Mouse (Mus musculus) intestine, embryonic 16.5 days (tissue): ENCODE measurements at regions not wholly inside any gene's neighbourhood (a gene's known extent, or its start where the extent isn't known, plus 50 kb on each side); places are given as distances from the start of the nearest gene placed in this dataset.

ENCODE experiments used
- ATAC-seq: fragments of 200-750 bp; cut with Nextera tagmentation; 2 replicates; pipeline ENCODE4 v1.8.0; 2017; ENCODE audit warnings: moderate TSS enrichment, moderate library complexity
- H3K27ac ChIP-seq: fragments of 300-500 bp; sonication (generic); 2 replicates; pipeline ENCODE4 v1.5.1; 2014; ENCODE audit warnings: mild to moderate bottlenecking, low read length
- H3K27me3 ChIP-seq: fragments of 300-500 bp; sonication (generic); replicated peaks from 2 replicates; pipeline ENCODE4 v1.6.1; 2014; ENCODE audit warnings: low read length, control low read depth, mixed read lengths; ENCODE audit not compliant: control insufficient read depth, insufficient read depth
- H3K36me3 ChIP-seq: fragments of 300-500 bp; sonication (generic); 2 replicates; pipeline ENCODE4 v1.6.1; 2014; ENCODE audit warnings: low read length, control low read depth; ENCODE audit not compliant: control insufficient read depth, insufficient read depth
- H3K4me1 ChIP-seq: fragments of 300-500 bp; sonication (generic); 2 replicates; pipeline ENCODE4 v1.6.1; 2014; ENCODE audit warnings: low read length, control low read depth, mixed read lengths; ENCODE audit not compliant: control insufficient read depth, insufficient read depth
- H3K4me2 ChIP-seq: fragments of 300-500 bp; sonication (generic); 2 replicates; pipeline ENCODE4 v1.6.1; 2014; ENCODE audit warnings: low read depth, low read length, control low read depth
- H3K4me3 ChIP-seq: fragments of 300-500 bp; sonication (generic); 2 replicates; pipeline ENCODE4 v1.5.1; 2014; ENCODE audit warnings: mild to moderate bottlenecking, low read length
- H3K9ac ChIP-seq: fragments of 300-500 bp; sonication (generic); 2 replicates; pipeline ENCODE4 v1.6.1; 2014; ENCODE audit warnings: low read depth, low read length
- H3K9me3 ChIP-seq: fragments of 300-500 bp; sonication (generic); 2 replicates; pipeline ENCODE4 v1.6.1; 2016; ENCODE audit warnings: low read length, control low read depth; ENCODE audit not compliant: control insufficient read depth
- WGBS: fragments of 180-500 bp; shearing (Covaris S2); extraction: QIAGEN DNeasy Blood & Tissue Kit; methylation state at CpG from one replicate; pipeline ENCODE4 v1.1.7; 2014; 5-methylcytosine and 5-hydroxymethylcytosine counted together

DNA sequence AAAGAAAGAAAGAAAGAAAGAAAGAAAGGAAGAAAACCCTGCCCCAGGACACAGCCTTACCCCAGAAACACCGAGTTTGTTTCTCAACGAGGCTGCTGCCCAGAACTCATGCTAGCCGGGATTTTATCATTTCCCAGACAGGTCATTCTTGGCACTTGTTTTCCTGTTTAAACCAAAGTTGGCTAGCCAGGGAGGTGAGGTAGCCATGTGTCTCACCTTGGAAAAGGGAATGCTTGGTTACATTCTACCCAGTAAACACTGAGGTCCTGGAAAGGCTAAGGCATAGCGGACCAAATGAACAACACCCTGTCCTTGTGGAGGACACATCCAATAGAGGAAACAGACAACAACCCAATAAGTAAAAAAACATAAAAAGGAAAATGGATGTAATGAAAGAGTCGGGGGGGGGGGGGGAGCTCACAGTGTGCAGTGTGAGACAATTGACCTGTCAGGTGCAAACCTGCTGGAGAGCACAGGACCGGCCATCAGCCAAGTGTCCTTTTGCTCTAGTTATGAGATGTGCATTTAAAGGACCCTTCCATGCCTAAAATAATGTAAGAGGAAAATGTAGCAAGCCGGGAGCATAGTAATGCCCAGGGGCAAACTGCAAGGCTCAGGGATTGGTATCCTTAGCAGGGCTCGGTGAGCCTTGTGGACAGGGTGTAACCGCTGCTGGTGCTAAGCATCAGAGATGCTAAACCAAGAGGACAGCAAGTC is 78.2 kb upstream of the Fzd7 start:
- H3K27me3 ChIP-seq: no peaks in the 10 kb centered on the region
- H3K4me3 ChIP-seq: no peak overlapping the region
- H3K36me3 ChIP-seq: no peaks in the 10 kb centered on the region
- H3K9me3 ChIP-seq: no peaks in the 10 kb centered on the region
- H3K4me1 ChIP-seq: no peaks in the 10 kb centered on the region
- WGBS: 83% methylated on average over 9 of the region's 9 CpGs
- no peak overlapping the region for H3K4me2 ChIP-seq
- no peak overlapping the region for H3K27ac ChIP-seq
- no peak overlapping the region for H3K9ac ChIP-seq
- ATAC-seq: no peak

DNA sequence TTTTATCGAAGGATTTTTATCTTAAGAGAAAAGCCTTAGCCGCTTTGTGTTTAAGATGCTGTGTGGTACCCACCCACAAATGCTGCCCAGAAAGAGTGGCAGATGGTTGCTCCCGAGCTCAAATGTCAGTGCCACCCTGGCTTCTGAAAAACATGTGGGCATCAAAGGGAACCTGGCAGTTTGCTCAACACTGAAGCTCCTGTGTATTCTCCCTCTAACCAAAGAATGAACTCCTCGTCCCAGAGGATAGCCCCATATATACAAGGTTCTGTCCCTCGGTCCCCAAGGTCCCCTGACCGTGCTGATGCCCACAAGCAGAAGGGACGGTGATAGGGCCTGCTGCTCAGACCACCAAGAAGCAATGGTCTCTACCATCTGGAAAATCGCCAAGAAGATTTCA is 76.9 kb upstream of the Fzd7 start:
- Histone ChIP-seq H3K9me3 (no peaks in the 10 kb centered on the region), H3K36me3 (no peaks in the 10 kb centered on the region), H3K27me3 (no peaks in the 10 kb centered on the region), H3K4me1 (no peaks in the 10 kb centered on the region), H3K4me3 (no peak overlapping the region), H3K4me2 (no peak overlapping the region), H3K9ac (no peak overlapping the region), H3K27ac (no peak overlapping the region)
- ATAC-seq: no peak
- 81% methylated on average over 8 of the region's 8 CpGs for WGBS

DNA sequence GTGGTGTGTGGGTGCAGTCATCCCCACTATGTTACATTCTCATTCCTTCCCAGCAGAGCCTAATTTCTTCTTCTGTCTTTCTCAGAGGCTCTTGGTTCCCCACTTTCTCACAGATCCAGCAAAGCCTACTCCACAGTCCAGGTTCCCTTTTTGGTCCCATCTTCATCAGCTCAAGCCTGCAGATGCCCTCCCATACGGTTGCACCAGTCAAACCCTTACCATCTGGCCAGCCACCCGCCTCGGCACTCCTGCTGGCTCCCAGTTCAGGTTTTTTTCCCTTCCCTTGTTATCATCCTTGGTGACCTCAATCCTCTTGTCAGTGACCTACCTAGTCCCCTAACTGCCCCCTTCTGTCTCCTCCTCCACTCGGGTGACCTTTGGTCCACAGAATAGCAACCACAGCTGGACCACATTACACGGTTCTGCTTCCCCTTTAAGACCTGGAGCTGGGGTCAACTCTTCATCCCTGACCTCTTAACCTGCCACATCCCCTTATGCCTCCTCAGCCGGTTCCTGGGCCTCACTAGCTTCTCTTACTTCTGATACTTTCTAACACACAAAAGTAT is 75.4 kb upstream of the Fzd7 start:
- no peaks in the 10 kb centered on the region for H3K9me3 ChIP-seq
- H3K9ac ChIP-seq: no peak overlapping the region
- no peaks in the 10 kb centered on the region for H3K27me3 ChIP-seq
- no peak overlapping the region for H3K27ac ChIP-seq
- no peak for ATAC-seq
- H3K4me2 ChIP-seq: no peak overlapping the region
- no peak overlapping the region for H3K4me3 ChIP-seq
- no peaks in the 10 kb centered on the region for H3K36me3 ChIP-seq
- 50% methylated on average over 6 of the region's 6 CpGs for whole genome bisulfite sequencing
- no peaks in the 10 kb centered on the region for H3K4me1 ChIP-seq

DNA sequence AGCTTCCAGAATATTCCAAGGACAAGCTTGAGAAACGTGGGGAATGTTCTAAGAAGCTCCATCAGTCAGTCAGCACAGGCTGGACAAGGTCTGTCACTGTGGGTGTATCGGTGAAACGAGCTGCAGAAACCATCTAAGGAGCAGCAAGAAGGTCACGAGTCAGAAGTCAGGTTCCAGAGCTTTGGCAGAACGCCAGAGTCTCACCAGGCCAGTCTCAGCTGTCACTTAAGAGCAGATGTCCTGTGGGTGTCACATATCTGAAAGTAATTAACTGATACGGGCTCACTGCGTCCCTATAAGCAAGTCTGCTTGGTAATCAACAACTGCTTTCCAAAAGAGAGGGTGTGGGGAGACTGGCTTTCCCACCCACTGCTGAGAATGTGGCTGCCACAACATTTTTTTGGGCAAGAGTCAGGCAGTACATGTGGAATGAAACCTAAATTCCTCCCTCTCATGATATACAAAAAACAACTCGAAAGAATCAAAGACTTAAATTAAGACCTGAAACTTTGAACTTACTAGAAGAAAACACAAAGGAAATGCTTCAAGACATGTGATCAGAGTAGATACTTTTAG is 72.6 kb upstream of the Fzd7 start:
- no peak overlapping the region for H3K4me3 ChIP-seq
- H3K27me3 ChIP-seq: no peaks in the 10 kb centered on the region
- no peaks in the 10 kb centered on the region for H3K4me1 ChIP-seq
- ATAC-seq: peak; percentile 81
- H3K9me3 ChIP-seq: no peaks in the 10 kb centered on the region
- no peak overlapping the region for H3K4me2 ChIP-seq
- no peak overlapping the region for H3K9ac ChIP-seq
- H3K36me3 ChIP-seq: no peaks in the 10 kb centered on the region
- H3K27ac ChIP-seq: no peak overlapping the region
- 21% methylated on average over 8 of the region's 8 CpGs for WGBS

DNA sequence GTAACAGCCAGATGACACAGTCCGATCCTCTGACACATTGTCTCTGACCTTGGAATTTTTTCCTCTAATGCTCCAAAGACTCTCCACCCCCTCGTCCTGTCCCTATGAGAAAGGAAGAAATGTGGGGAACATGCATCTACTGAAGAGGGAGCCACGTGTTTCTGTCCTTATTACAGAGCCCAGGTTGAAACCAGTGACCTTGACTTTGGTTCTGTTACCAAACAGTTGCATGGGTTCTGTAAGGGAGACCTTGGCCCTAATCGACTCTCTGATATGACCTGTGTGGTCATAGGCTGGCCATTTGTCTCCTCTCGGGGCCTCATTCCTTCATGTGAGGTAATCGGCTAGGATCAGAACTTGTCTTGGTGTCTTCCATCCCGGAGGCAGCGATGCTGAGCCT is 69.0 kb upstream of the Fzd7 start:
- no peaks in the 10 kb centered on the region for H3K9me3 ChIP-seq
- 86% methylated on average over 8 of the region's 8 CpGs for WGBS
- H3K9ac ChIP-seq: no peak overlapping the region
- H3K4me3 ChIP-seq: no peak overlapping the region
- no peaks in the 10 kb centered on the region for H3K36me3 ChIP-seq
- no peaks in the 10 kb centered on the region for H3K4me1 ChIP-seq
- no peak for ATAC-seq
- H3K4me2 ChIP-seq: no peak overlapping the region
- H3K27ac ChIP-seq: no peak overlapping the region
- H3K27me3 ChIP-seq: no peaks in the 10 kb centered on the region

DNA sequence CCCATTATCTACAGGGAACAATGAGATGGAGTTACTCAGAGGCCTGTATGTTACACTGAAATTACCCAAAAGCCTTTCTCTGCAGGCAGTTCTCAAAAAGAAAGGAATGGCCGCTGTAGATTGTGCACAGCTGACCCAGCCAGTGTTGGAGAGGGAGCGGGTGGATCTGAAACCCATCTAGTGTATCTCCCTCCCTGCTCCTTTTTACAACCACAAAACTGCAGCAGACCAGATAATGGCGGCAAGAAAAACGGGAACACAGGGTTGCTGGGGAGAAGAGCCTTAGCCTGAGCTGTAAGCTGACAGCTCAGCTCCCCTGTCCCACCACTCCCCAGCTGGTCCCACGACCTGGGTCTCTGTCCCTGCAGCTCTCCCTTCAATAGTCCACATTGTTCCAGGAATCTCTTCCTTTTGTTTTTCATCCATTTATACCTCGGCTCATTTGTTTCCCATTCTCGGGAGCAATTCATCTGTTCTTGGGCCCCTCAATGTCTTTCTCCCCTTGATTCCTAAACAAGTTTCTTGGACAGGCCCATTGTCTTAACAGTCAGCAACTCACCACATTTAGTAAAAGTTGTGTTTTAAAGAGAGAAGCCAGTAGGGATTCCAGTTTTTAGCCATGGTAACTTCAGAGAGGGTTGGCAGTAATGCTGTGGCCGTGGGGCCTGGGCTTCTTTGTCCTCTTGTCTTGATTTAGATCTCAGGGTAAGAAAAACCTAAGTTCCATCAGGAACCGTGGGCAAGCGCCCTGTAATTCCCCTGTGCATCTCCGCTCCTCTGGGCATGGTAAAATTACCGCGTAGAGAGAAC is 67.6 kb upstream of the Fzd7 start:
- 75% methylated on average over 13 of the region's 13 CpGs for WGBS
- H3K27me3 ChIP-seq: no peaks in the 10 kb centered on the region
- H3K27ac ChIP-seq: no peak overlapping the region
- ATAC-seq: no peak
- no peaks in the 10 kb centered on the region for H3K36me3 ChIP-seq
- no peaks in the 10 kb centered on the region for H3K9me3 ChIP-seq
- no peak overlapping the region for H3K9ac ChIP-seq
- H3K4me3 ChIP-seq: no peak overlapping the region
- no peaks in the 10 kb centered on the region for H3K4me1 ChIP-seq
- no peak overlapping the region for H3K4me2 ChIP-seq

DNA sequence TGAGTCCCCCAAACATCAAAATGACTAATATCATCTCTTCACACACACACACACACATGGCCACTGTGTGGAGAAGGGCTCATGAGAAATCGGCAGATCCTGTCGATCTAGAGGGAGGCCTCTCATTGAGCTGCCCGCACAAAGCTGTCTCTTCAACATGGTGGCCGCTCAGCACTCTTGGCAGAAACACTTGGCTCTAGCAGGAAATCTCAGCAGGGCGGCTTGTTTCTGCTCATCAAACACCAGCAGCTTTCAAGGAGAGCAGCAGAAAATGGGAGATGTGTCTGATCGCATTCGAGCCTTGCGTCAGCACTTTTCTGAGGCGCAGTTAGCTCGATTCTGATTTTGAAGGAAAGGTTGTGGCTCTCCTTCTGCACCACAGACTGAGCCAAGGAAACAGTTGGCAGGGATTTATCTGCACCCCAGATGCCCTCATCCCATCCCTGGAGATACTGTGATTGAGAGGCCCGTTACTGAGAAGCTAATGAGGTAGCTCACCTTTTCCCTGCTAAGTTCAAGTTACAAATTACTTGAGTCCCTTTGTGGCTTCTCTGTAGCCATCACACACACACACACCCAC is 66.4 kb upstream of the Fzd7 start:
- no peak overlapping the region for H3K4me3 ChIP-seq
- ATAC-seq: no peak
- H3K27me3 ChIP-seq: no peaks in the 10 kb centered on the region
- no peaks in the 10 kb centered on the region for H3K9me3 ChIP-seq
- 79% methylated on average over 11 of the region's 11 CpGs for WGBS
- H3K27ac ChIP-seq: no peak overlapping the region
- H3K36me3 ChIP-seq: no peaks in the 10 kb centered on the region
- H3K4me1 ChIP-seq: no peaks in the 10 kb centered on the region
- no peak overlapping the region for H3K4me2 ChIP-seq
- H3K9ac ChIP-seq: no peak overlapping the region

DNA sequence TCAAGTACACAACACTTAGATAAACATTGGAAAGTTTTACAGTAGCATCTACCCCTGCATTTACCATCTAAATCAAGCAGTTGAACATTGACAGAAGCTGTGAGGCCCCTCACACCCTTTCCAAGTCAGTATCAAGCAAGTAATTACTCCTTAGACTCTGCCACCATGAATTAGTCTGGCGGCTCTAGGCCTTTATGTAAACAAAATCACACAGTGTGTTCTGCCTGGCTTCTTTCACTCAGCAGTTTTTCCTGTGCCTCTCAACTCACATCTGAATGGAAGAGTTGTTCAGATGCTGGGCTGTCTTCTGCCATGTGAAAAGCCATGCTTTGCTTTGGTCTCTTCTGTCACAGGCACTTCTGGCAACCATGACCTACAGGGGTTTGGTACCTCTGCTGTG is 64.9 kb upstream of the Fzd7 start:
- no peak overlapping the region for H3K9ac ChIP-seq
- H3K4me3 ChIP-seq: no peak overlapping the region
- no peaks in the 10 kb centered on the region for H3K4me1 ChIP-seq
- H3K27ac ChIP-seq: no peak overlapping the region
- H3K9me3 ChIP-seq: no peaks in the 10 kb centered on the region
- WGBS: 9% methylated on average over 1 of the region's 1 CpGs
- no peak overlapping the region for H3K4me2 ChIP-seq
- H3K27me3 ChIP-seq: no peaks in the 10 kb centered on the region
- H3K36me3 ChIP-seq: no peaks in the 10 kb centered on the region
- peak; percentile 65; the same call in 1 of the 2 replicates for ATAC-seq

DNA sequence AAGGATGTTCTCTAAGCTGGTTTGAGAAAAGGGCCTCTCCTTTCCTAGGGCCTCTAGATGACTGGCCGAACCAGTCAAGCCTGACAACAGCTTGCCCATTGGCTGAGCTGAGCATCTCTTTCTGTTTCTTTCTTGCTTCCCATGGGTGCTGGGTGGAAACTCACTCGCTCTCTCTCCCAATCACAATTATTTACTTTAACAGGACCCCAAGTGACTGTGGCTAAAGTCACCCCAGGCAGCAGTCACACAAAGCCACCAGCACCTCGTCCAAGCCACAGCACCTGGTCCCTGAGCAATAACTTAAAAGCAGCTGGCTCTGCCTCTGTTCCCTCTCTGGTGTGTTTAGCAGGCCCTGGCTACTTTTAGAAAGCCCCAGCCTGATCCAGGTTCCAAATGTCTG is 64.3 kb upstream of the Fzd7 start:
- Histone ChIP-seq H3K36me3 (no peaks in the 10 kb centered on the region), H3K27me3 (no peaks in the 10 kb centered on the region), H3K27ac (no peak overlapping the region), H3K9me3 (no peaks in the 10 kb centered on the region), H3K4me3 (no peak overlapping the region), H3K4me2 (no peak overlapping the region), H3K4me1 (peaks cover 4% of the 10 kb centered on the region), H3K9ac (no peak overlapping the region)
- no peak for ATAC-seq
- WGBS: 71% methylated on average over 3 of the region's 3 CpGs
